Mouse (Mus musculus): ENCODE results near the gene Kcnj12. TPM values are rescaled to one million over a fixed set of nuclear protein-coding genes. Genes with fewer than 3 reads are reported as not detected.

Gene Kcnj12
- polyA plus RNA-seq, 1 experiment from 2014 or later = not detected

DNA sequence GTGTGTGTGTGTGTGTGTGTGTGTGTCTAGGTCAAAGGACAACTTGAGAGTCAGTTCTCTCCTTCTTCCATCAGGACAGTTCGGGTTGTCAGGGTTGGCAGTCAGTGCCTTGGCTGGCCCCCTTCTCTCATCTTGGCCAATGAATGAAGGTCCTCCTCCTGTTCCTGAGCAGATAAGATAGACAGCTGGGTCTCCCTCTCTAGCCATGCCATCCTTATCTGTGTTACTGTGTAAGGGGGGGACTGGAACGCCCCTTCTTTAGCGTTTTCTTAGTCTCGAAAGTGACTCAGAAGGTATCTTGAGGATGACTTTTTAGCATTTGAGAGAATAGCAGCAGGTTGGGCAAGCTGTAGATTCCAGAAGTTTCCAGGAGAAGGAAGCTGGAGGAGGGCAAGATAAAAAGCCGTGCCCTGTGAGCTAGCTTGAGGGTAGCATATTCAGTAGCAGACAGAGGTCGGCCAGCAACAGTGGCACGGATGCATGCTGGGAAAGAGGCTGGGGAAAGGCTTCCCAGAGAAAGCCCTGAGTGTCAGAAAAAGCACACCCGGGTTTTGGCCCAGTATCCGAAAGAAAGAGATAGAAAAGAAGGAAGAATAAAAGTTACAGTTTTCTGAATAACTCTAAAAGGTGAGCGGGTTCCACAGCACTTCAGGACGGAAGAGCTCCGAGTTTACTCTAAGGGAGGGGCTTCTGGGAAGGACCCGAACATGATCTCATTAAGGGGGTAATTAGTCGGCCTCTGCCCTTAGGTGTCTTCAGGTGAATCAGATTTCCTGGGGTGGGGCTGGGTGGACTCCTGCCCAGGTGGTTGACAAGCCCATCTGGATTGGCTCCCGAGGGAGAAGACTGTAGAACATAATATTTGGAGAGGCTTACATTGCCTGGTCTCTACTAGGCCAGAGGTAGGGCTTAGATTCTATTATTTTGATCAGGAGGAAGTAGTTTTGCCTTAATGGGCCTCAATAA is 53.3 kb downstream of the Kcnj12 start:
- DNase-seq (ENCODE audit: low spot score) = peak; percentile 45
- peak overlapping the region; percentile 40; the same call in 1 of the 2 replicates for H3K27ac ChIP-seq (ENCODE audit: low read depth, low read length)
- peak overlapping the region; percentile 31 for H3K4me2 ChIP-seq
- WGBS = 53% methylated on average over 15 of the region's 15 CpGs
- H3K9ac ChIP-seq (ENCODE audit: low read depth, low read length) = no peak overlapping the region; the same call in 1 of the 2 replicates
- H3K9me3 ChIP-seq (ENCODE audit: control insufficient read depth, low read length) = no peaks in the 10 kb centered on the region
- peaks cover 12% of the 10 kb centered on the region for H3K4me1 ChIP-seq (replicated peaks; ENCODE audit: control insufficient read depth, insufficient read depth, low read length)
- no peaks in the 10 kb centered on the region for H3K27me3 ChIP-seq (replicated peaks; ENCODE audit: control insufficient read depth, insufficient read depth, low read length)
- no peaks in the 10 kb centered on the region for H3K36me3 ChIP-seq (ENCODE audit: control insufficient read depth, insufficient read depth, low read length)
- ATAC-seq (replicated peaks; ENCODE audit: low FRiP score) = peak; percentile 98
- H3K4me3 ChIP-seq (ENCODE audit: low read depth, low read length) = no peak overlapping the region

GRCm38 (mm10) chr11:61081624-61082023 is 59.3 kb downstream of the Kcnj12 start:
- WGBS = 89% methylated on average over 2 of the region's 2 CpGs
- Histone ChIP-seq H3K9me3 (ENCODE audit: control insufficient read depth, low read length) (no peaks in the 10 kb centered on the region), H3K27me3 (replicated peaks; ENCODE audit: control insufficient read depth, insufficient read depth, low read length) (no peaks in the 10 kb centered on the region), H3K27ac (ENCODE audit: low read depth, low read length) (no peak overlapping the region), H3K36me3 (ENCODE audit: control insufficient read depth, insufficient read depth, low read length) (no peaks in the 10 kb centered on the region), H3K4me2 (no peak overlapping the region), H3K4me3 (ENCODE audit: low read depth, low read length) (no peak overlapping the region), H3K4me1 (replicated peaks; ENCODE audit: control insufficient read depth, insufficient read depth, low read length) (no peaks in the 10 kb centered on the region), H3K9ac (ENCODE audit: low read depth, low read length) (no peak overlapping the region)
- DNase-seq (ENCODE audit: low spot score) (no peak), ATAC-seq (replicated peaks; ENCODE audit: low FRiP score) (no peak)

DNA sequence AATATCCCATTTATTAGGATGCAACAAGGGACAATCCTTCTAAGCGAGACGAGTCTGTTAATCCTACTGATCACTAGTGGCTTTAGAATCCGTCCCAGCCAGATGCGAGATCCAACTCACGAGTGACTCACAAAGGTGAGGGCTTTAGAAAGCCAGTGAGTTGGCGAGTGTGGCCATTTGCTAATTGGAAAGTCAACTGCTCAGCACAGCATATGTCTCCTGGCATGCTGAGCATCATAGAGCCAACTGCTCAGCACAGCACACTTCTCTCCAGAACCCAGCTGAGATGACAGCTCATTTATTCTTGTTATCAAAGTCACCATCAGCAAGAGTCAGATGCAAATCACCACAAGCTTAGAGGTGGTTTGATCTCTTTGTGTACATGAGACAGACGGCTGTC is 67.8 kb downstream of the Kcnj12 start:
- ATAC-seq (replicated peaks; ENCODE audit: low FRiP score) = no peak
- no peak for DNase-seq (ENCODE audit: low spot score)
- H3K36me3 ChIP-seq (ENCODE audit: control insufficient read depth, insufficient read depth, low read length) = no peaks in the 10 kb centered on the region
- 78% methylated on average over 7 of the region's 7 CpGs for WGBS
- no peaks in the 10 kb centered on the region for H3K4me1 ChIP-seq (replicated peaks; ENCODE audit: control insufficient read depth, insufficient read depth, low read length)
- H3K9me3 ChIP-seq (ENCODE audit: control insufficient read depth, low read length) = no peaks in the 10 kb centered on the region
- H3K4me2 ChIP-seq = no peak overlapping the region
- H3K4me3 ChIP-seq (ENCODE audit: low read depth, low read length) = no peak overlapping the region
- no peaks in the 10 kb centered on the region for H3K27me3 ChIP-seq (replicated peaks; ENCODE audit: control insufficient read depth, insufficient read depth, low read length)
- no peak overlapping the region for H3K27ac ChIP-seq (ENCODE audit: low read depth, low read length)
- H3K9ac ChIP-seq (ENCODE audit: low read depth, low read length) = no peak overlapping the region

DNA sequence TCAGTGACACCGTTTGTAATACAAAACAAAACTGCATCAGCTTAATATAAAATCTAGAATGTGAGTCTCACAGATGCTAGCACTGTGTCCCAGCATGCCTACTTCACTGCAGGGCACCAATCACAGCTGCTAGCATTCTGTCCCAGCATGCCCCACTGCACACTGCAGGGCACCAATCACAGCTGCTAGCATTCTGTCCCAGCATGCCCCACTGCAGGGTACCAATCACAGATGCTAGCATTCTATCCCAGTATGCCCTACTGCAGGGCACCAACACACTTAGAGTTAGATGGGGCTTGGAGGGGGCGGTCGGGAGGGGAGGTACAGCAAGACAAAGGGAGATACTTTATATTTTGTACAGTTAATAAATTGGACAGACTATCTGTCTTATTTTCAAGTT is 68.8 kb downstream of the Kcnj12 start:
- Histone ChIP-seq H3K9me3 (ENCODE audit: control insufficient read depth, low read length) (no peaks in the 10 kb centered on the region), H3K27ac (ENCODE audit: low read depth, low read length) (no peak overlapping the region), H3K36me3 (ENCODE audit: control insufficient read depth, insufficient read depth, low read length) (no peaks in the 10 kb centered on the region), H3K4me2 (no peak overlapping the region), H3K4me3 (ENCODE audit: low read depth, low read length) (no peak overlapping the region), H3K4me1 (replicated peaks; ENCODE audit: control insufficient read depth, insufficient read depth, low read length) (no peaks in the 10 kb centered on the region), H3K27me3 (replicated peaks; ENCODE audit: control insufficient read depth, insufficient read depth, low read length) (no peaks in the 10 kb centered on the region), H3K9ac (ENCODE audit: low read depth, low read length) (no peak overlapping the region)
- ATAC-seq (replicated peaks; ENCODE audit: low FRiP score) (no peak), DNase-seq (ENCODE audit: low spot score) (no peak)
- 63% methylated on average over 3 of the region's 3 CpGs for WGBS

DNA sequence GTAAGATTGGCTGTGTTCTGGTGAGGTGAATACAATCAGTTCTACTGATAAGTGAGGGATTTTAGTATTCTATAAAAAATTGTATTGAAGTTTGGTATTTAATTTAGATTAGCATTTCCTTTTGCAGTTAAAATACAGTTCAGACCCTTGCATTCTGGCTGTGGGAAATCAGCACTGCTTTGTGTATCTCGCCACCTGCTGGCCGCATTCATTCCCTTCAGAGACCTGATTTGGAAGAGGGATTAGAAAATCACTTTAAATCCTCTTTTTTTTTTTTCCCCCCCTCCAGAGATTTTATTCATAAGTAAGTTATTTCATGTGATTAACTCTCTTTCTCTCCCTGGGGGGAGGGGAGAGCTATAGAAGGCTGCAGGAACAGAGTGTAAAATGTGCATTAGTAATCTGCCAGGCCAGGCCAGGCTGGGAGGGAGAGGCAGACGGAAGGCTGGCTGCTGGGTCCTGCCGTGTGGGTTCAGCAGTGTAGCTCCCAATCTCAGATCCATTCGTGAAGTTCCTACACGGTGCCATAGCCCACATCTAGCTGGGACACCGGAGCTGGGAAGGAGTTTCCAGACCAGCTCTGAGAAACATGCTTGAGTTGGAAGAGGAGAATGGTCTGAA is 69.4 kb downstream of the Kcnj12 start:
- no peaks in the 10 kb centered on the region for H3K36me3 ChIP-seq (ENCODE audit: control insufficient read depth, insufficient read depth, low read length)
- no peak overlapping the region for H3K4me3 ChIP-seq (ENCODE audit: low read depth, low read length)
- no peaks in the 10 kb centered on the region for H3K27me3 ChIP-seq (replicated peaks; ENCODE audit: control insufficient read depth, insufficient read depth, low read length)
- H3K4me2 ChIP-seq = no peak overlapping the region
- H3K4me1 ChIP-seq (replicated peaks; ENCODE audit: control insufficient read depth, insufficient read depth, low read length) = no peaks in the 10 kb centered on the region
- no peak overlapping the region for H3K27ac ChIP-seq (ENCODE audit: low read depth, low read length)
- WGBS = 26% methylated on average over 7 of the region's 7 CpGs
- H3K9ac ChIP-seq (ENCODE audit: low read depth, low read length) = no peak overlapping the region
- no peaks in the 10 kb centered on the region for H3K9me3 ChIP-seq (ENCODE audit: control insufficient read depth, low read length)
- ATAC-seq (replicated peaks; ENCODE audit: low FRiP score) (no peak), DNase-seq (ENCODE audit: low spot score) (no peak)

DNA sequence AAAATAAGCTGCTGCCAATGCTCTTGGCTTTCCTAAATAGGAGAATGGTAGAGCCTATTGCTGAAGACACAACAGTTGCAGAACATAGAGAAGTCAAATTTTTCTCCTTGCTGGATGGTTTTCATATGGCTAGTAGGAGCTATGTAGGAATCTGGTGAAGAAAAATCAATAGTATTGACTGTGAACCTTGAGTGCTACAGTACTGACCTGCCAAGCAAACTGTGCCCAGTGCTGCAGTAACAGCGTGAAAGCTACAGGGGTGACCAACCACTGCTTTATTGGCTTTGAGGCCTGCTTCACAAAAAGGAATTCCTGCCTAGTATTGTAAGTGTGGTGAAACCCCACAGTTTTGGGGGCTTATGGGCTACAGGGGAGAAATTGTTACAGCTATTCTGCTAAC is 75.7 kb downstream of the Kcnj12 start:
- WGBS = 70% methylated on average over 1 of the region's 1 CpGs
- ATAC-seq (replicated peaks; ENCODE audit: low FRiP score) (no peak), DNase-seq (ENCODE audit: low spot score) (no peak)
- no peaks in the 10 kb centered on the region for H3K36me3 ChIP-seq (ENCODE audit: control insufficient read depth, insufficient read depth, low read length)
- H3K4me3 ChIP-seq (ENCODE audit: low read depth, low read length) = no peak overlapping the region
- H3K4me2 ChIP-seq = no peak overlapping the region
- no peaks in the 10 kb centered on the region for H3K4me1 ChIP-seq (replicated peaks; ENCODE audit: control insufficient read depth, insufficient read depth, low read length)
- H3K9me3 ChIP-seq (ENCODE audit: control insufficient read depth, low read length) = no peaks in the 10 kb centered on the region
- no peak overlapping the region for H3K27ac ChIP-seq (ENCODE audit: low read depth, low read length)
- no peaks in the 10 kb centered on the region for H3K27me3 ChIP-seq (replicated peaks; ENCODE audit: control insufficient read depth, insufficient read depth, low read length)
- no peak overlapping the region for H3K9ac ChIP-seq (ENCODE audit: low read depth, low read length)

- H3K9me3 ChIP-seq (ENCODE audit: control insufficient read depth, low read length) = no peaks in the 10 kb centered on the region
- ATAC-seq (replicated peaks; ENCODE audit: low FRiP score) (no peak), DNase-seq (ENCODE audit: low spot score) (no peak)
- H3K4me3 ChIP-seq (ENCODE audit: low read depth, low read length) = no peak overlapping the region
- H3K9ac ChIP-seq (ENCODE audit: low read depth, low read length) = no peak overlapping the region
- no peaks in the 10 kb centered on the region for H3K36me3 ChIP-seq (ENCODE audit: control insufficient read depth, insufficient read depth, low read length)
- 71% methylated on average over 12 of the region's 13 CpGs for WGBS
- no peak overlapping the region for H3K4me2 ChIP-seq
- no peaks in the 10 kb centered on the region for H3K4me1 ChIP-seq (replicated peaks; ENCODE audit: control insufficient read depth, insufficient read depth, low read length)
- H3K27ac ChIP-seq (ENCODE audit: low read depth, low read length) = no peak overlapping the region
- H3K27me3 ChIP-seq (replicated peaks; ENCODE audit: control insufficient read depth, insufficient read depth, low read length) = no peaks in the 10 kb centered on the region
Observed at GRCm38 (mm10) chr11:61102397-61103339, 80.3 kb downstream of the Kcnj12 start.

DNA sequence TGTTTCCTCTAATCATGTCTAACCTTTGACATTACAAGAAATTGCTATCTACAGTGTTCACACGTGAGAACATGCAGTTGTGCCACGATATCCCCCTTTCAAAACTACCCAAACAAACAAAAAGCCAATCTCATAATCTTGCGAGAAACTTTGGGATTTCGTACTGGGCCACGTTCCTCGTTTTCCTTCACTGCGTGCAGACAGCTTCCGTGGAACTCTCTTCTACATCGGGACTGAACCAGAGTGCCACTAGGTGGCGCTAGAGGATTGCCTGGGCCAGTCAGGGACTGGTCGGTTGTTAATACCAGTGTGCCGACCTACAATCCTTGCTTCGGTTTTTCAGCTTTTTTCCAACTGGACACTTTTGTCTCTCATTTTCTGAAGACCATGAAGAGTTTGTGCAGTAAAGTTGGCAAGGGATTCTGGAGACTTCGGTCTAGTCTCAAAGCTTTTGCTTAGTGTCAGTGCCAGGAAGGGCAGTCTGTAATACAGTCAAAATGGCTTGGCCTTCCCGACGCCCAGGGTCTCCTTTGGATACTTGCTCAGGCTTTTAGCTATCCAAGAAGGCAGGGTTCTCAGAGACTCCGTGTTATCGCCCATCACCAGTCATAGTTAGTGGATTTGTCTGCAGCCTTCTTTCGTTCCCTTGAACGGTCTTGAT is 82.0 kb downstream of the Kcnj12 start:
- ATAC-seq (replicated peaks; ENCODE audit: low FRiP score) = peak; percentile 76
- WGBS = 19% methylated on average over 20 of the region's 20 CpGs

More for the DNA sequence above, 82.0 kb downstream of the Kcnj12 start:
- H3K4me3 ChIP-seq (ENCODE audit: low read depth, low read length) = no peak overlapping the region
- no peaks in the 10 kb centered on the region for H3K9me3 ChIP-seq (ENCODE audit: control insufficient read depth, low read length)
- no peaks in the 10 kb centered on the region for H3K36me3 ChIP-seq (ENCODE audit: control insufficient read depth, insufficient read depth, low read length)
- H3K27ac ChIP-seq (ENCODE audit: low read depth, low read length) = no peak overlapping the region
- no peak overlapping the region for H3K9ac ChIP-seq (ENCODE audit: low read depth, low read length)
- peak; percentile 78 for DNase-seq (ENCODE audit: low spot score)
- peak overlapping the region; percentile 44 for H3K4me2 ChIP-seq
- H3K4me1 ChIP-seq (replicated peaks; ENCODE audit: control insufficient read depth, insufficient read depth, low read length) = no peaks in the 10 kb centered on the region
- no peaks in the 10 kb centered on the region for H3K27me3 ChIP-seq (replicated peaks; ENCODE audit: control insufficient read depth, insufficient read depth, low read length)
